Mouse (Mus musculus): ENCODE results near the gene Tada3. TPM values are rescaled to one million over a fixed set of nuclear protein-coding genes. Genes with fewer than 3 reads are reported as not detected.

Tada3 gene
- polyA plus RNA-seq (2014; fragmentation: Nextera tagmentation; extraction: Ambion mirVana), result 62.6 and 67.0 TPM in 2 replicates

- Histone ChIP-seq H3K9me3 (ENCODE audit: control insufficient read depth, low read length) (no peaks in the 10 kb centered on the region), H3K9ac (peak within 1 kb of the TSS; percentile 82), H3K27me3 (ENCODE audit: control insufficient read depth, insufficient read depth, low read length) (no peaks in the 10 kb centered on the region), H3K4me2 (replicated peaks) (peak within 1 kb of the TSS; percentile 75), H3K36me3 (replicated peaks; ENCODE audit: control insufficient read depth, insufficient read depth) (peaks cover 56% of the 10 kb centered on the region), H3K4me3 (replicated peaks; ENCODE audit: low read length) (peak within 1 kb of the TSS; percentile 70), H3K27ac (peak within 1 kb of the TSS; percentile 94), H3K4me1 (replicated peaks; ENCODE audit: control insufficient read depth, insufficient read depth, low read length) (peaks cover 21% of the 10 kb centered on the region)
- DNase-seq (ENCODE audit: low spot score), result peak; percentile 90
- peak; percentile 95 for ATAC-seq (ENCODE audit: low FRiP score)
- under 1% methylated on average over 60 of the region's 61 CpGs for WGBS
Measured at GRCm38 (mm10) chr6:113377496-113378385, at the start of gene Tada3, which contains the start of gene Arpc4. Tada3 (minus strand) TSS chr6:113377883. Arpc4 (plus strand) TSS chr6:113378115.

- Histone ChIP-seq H3K9ac (no peak overlapping the region), H3K27me3 (ENCODE audit: control insufficient read depth, insufficient read depth, low read length) (no peaks in the 10 kb centered on the region), H3K36me3 (replicated peaks; ENCODE audit: control insufficient read depth, insufficient read depth) (no peaks in the 10 kb centered on the region), H3K4me2 (replicated peaks) (no peak overlapping the region), H3K27ac (no peak overlapping the region), H3K4me1 (replicated peaks; ENCODE audit: control insufficient read depth, insufficient read depth, low read length) (no peaks in the 10 kb centered on the region), H3K9me3 (ENCODE audit: control insufficient read depth, low read length) (no peaks in the 10 kb centered on the region), H3K4me3 (replicated peaks; ENCODE audit: low read length) (no peak overlapping the region)
- no peak for DNase-seq (ENCODE audit: low spot score)
- no peak for ATAC-seq (ENCODE audit: low FRiP score)
- WGBS, result 59% methylated on average over 3 of the region's 3 CpGs
Measured at GRCm38 (mm10) chr6:113427397-113427796, 49.7 kb upstream of the Tada3 start.

- Histone ChIP-seq H3K27me3 (ENCODE audit: control insufficient read depth, insufficient read depth, low read length) (no peaks in the 10 kb centered on the region), H3K4me2 (replicated peaks) (no peak overlapping the region), H3K9me3 (ENCODE audit: control insufficient read depth, low read length) (no peaks in the 10 kb centered on the region), H3K9ac (no peak overlapping the region), H3K4me3 (replicated peaks; ENCODE audit: low read length) (no peak overlapping the region), H3K27ac (no peak overlapping the region), H3K4me1 (replicated peaks; ENCODE audit: control insufficient read depth, insufficient read depth, low read length) (no peaks in the 10 kb centered on the region), H3K36me3 (replicated peaks; ENCODE audit: control insufficient read depth, insufficient read depth) (no peaks in the 10 kb centered on the region)
- DNase-seq (ENCODE audit: low spot score), result no peak
- WGBS, result 92% methylated on average over 4 of the region's 4 CpGs
- no peak for ATAC-seq (ENCODE audit: low FRiP score)
Measured at GRCm38 (mm10) chr6:113426696-113427095, 49.0 kb upstream of the Tada3 start.

- Histone ChIP-seq H3K27me3 (ENCODE audit: control insufficient read depth, insufficient read depth, low read length) (no peaks in the 10 kb centered on the region), H3K9me3 (ENCODE audit: control insufficient read depth, low read length) (no peaks in the 10 kb centered on the region), H3K36me3 (replicated peaks; ENCODE audit: control insufficient read depth, insufficient read depth) (no peaks in the 10 kb centered on the region), H3K4me2 (replicated peaks) (no peak overlapping the region), H3K4me3 (replicated peaks; ENCODE audit: low read length) (no peak overlapping the region), H3K9ac (no peak overlapping the region), H3K4me1 (replicated peaks; ENCODE audit: control insufficient read depth, insufficient read depth, low read length) (0 out of 2 replicates have a peak, but pooled peaks cover 4% of the 10 kb centered on the region), H3K27ac (no peak overlapping the region)
- ATAC-seq (ENCODE audit: low FRiP score) (no peak), DNase-seq (ENCODE audit: low spot score) (no peak)
- 87% methylated on average over 7 of the region's 7 CpGs for WGBS
Measured at GRCm38 (mm10) chr6:113424187-113424586, 46.5 kb upstream of the Tada3 start.

GRCm38 (mm10) chr6:113423000-113423399 lies 45.3 kb upstream of the Tada3 start:
- Histone ChIP-seq H3K9ac (no peak overlapping the region), H3K4me1 (replicated peaks; ENCODE audit: control insufficient read depth, insufficient read depth, low read length) (peaks cover 11% of the 10 kb centered on the region), H3K27ac (no peak overlapping the region), H3K4me2 (replicated peaks) (no peak overlapping the region), H3K36me3 (replicated peaks; ENCODE audit: control insufficient read depth, insufficient read depth) (no peaks in the 10 kb centered on the region), H3K27me3 (ENCODE audit: control insufficient read depth, insufficient read depth, low read length) (no peaks in the 10 kb centered on the region), H3K4me3 (replicated peaks; ENCODE audit: low read length) (no peak overlapping the region), H3K9me3 (ENCODE audit: control insufficient read depth, low read length) (no peaks in the 10 kb centered on the region)
- DNase-seq (ENCODE audit: low spot score) (no peak), ATAC-seq (ENCODE audit: low FRiP score) (no peak)
- WGBS, result 88% methylated on average over 4 of the region's 4 CpGs

- Histone ChIP-seq H3K36me3 (replicated peaks; ENCODE audit: control insufficient read depth, insufficient read depth) (peaks cover 10% of the 10 kb centered on the region), H3K4me3 (replicated peaks; ENCODE audit: low read length) (peak within 1 kb of the TSS; percentile 51), H3K9ac (peak within 1 kb of the TSS; percentile 65), H3K4me2 (replicated peaks) (peak within 1 kb of the TSS; percentile 78), H3K4me1 (replicated peaks; ENCODE audit: control insufficient read depth, insufficient read depth, low read length) (peaks cover 17% of the 10 kb centered on the region), H3K27ac (peak within 1 kb of the TSS; percentile 58; the same call in 1 of the 2 replicates), H3K9me3 (ENCODE audit: control insufficient read depth, low read length) (no peaks in the 10 kb centered on the region), H3K27me3 (ENCODE audit: control insufficient read depth, insufficient read depth, low read length) (no peaks in the 10 kb centered on the region)
- DNase-seq (ENCODE audit: low spot score) (peak; percentile 99), ATAC-seq (ENCODE audit: low FRiP score) (peak; percentile 97)
- under 1% methylated on average over 25 of the region's 25 CpGs for WGBS
Measured at GRCm38 (mm10) chr6:113419199-113419587, 41.5 kb upstream of the Tada3 start, which contains the start of gene Rpusd3. Rpusd3 (minus strand) TSS chr6:113419340.

GRCm38 (mm10) chr6:113418441-113419198 lies 40.9 kb upstream of the Tada3 start:
- Histone ChIP-seq H3K27me3 (ENCODE audit: control insufficient read depth, insufficient read depth, low read length) (no peaks in the 10 kb centered on the region), H3K9me3 (ENCODE audit: control insufficient read depth, low read length) (no peaks in the 10 kb centered on the region), H3K4me2 (replicated peaks) (peak overlapping the region; percentile 78), H3K36me3 (replicated peaks; ENCODE audit: control insufficient read depth, insufficient read depth) (peaks cover 13% of the 10 kb centered on the region), H3K9ac (peak overlapping the region; percentile 65), H3K4me1 (replicated peaks; ENCODE audit: control insufficient read depth, insufficient read depth, low read length) (peaks cover 17% of the 10 kb centered on the region), H3K27ac (no peak overlapping the region), H3K4me3 (replicated peaks; ENCODE audit: low read length) (peak overlapping the region; percentile 51)
- DNase-seq (ENCODE audit: low spot score) (peak; percentile 38), ATAC-seq (ENCODE audit: low FRiP score) (peak; percentile 64)
- WGBS, result 16% methylated on average over 16 of the region's 16 CpGs

GRCm38 (mm10) chr6:113416416-113416815 lies 38.7 kb upstream of the Tada3 start:
- ATAC-seq (ENCODE audit: low FRiP score), result no peak
- Histone ChIP-seq H3K9me3 (ENCODE audit: control insufficient read depth, low read length) (no peaks in the 10 kb centered on the region), H3K4me2 (replicated peaks) (no peak overlapping the region), H3K27ac (no peak overlapping the region), H3K4me1 (replicated peaks; ENCODE audit: control insufficient read depth, insufficient read depth, low read length) (peaks cover 17% of the 10 kb centered on the region), H3K27me3 (ENCODE audit: control insufficient read depth, insufficient read depth, low read length) (no peaks in the 10 kb centered on the region), H3K36me3 (replicated peaks; ENCODE audit: control insufficient read depth, insufficient read depth) (peaks cover 16% of the 10 kb centered on the region), H3K4me3 (replicated peaks; ENCODE audit: low read length) (no peak overlapping the region), H3K9ac (no peak overlapping the region)
- no peak for DNase-seq (ENCODE audit: low spot score)
- 77% methylated on average over 5 of the region's 5 CpGs for WGBS

GRCm38 (mm10) chr6:113410001-113410400 lies 32.3 kb upstream of the Tada3 start:
- WGBS, result 84% methylated on average over 1 of the region's 1 CpGs

More at GRCm38 (mm10) chr6:113410001-113410400, 32.3 kb upstream of the Tada3 start:
- no peak for ATAC-seq (ENCODE audit: low FRiP score)
- Histone ChIP-seq H3K27ac (no peak overlapping the region), H3K4me3 (replicated peaks; ENCODE audit: low read length) (no peak overlapping the region), H3K9ac (no peak overlapping the region), H3K9me3 (ENCODE audit: control insufficient read depth, low read length) (no peaks in the 10 kb centered on the region), H3K4me2 (replicated peaks) (no peak overlapping the region), H3K36me3 (replicated peaks; ENCODE audit: control insufficient read depth, insufficient read depth) (peaks cover 45% of the 10 kb centered on the region), H3K27me3 (ENCODE audit: control insufficient read depth, insufficient read depth, low read length) (no peaks in the 10 kb centered on the region), H3K4me1 (replicated peaks; ENCODE audit: control insufficient read depth, insufficient read depth, low read length) (no peaks in the 10 kb centered on the region)
- no peak for DNase-seq (ENCODE audit: low spot score)
